Mouse (Mus musculus) ES-Bruce4 (cell line): Measurements from ENCODE around the gene Hoxd4. TPM values are rescaled to one million over a fixed set of nuclear protein-coding genes. Genes with fewer than 3 reads are reported as not detected.

Experiments
- H3K27ac ChIP-seq: 2 replicates; pipeline ENCODE4 v1.5.1; 2012; ENCODE audit warnings: low read length, inconsistent platforms; ENCODE audit not compliant: insufficient read depth
- H3K27me3 ChIP-seq: 2 replicates; pipeline ENCODE4 v1.6.1; 2012; ENCODE audit warnings: mild to moderate bottlenecking, low read length, inconsistent platforms; ENCODE audit not compliant: control insufficient read depth, poor library complexity, insufficient read depth, severe bottlenecking
- H3K36me3 ChIP-seq: 2 replicates; pipeline ENCODE4 v1.6.1; 2012; ENCODE audit warnings: inconsistent platforms, mild to moderate bottlenecking, low read length, moderate library complexity; ENCODE audit not compliant: control insufficient read depth, poor library complexity, insufficient read depth, severe bottlenecking
- H3K4me1 ChIP-seq: one replicate; pipeline ENCODE4 v1.8.1; 2011; ENCODE audit warnings: low read length; ENCODE audit not compliant: control insufficient read depth, insufficient read depth
- H3K4me3 ChIP-seq: 2 replicates; pipeline ENCODE4 v1.5.1; 2011; ENCODE audit warnings: low read depth, mild to moderate bottlenecking, low read length
- H3K9ac ChIP-seq: 2 replicates; pipeline ENCODE4 v1.6.1; 2012; ENCODE audit warnings: low read depth, mild to moderate bottlenecking, inconsistent platforms; ENCODE audit not compliant: poor library complexity, severe bottlenecking
- H3K9me3 ChIP-seq: replicated peaks from 2 replicates; pipeline ENCODE4 v1.6.1; 2012; ENCODE audit warnings: mild to moderate bottlenecking, low read length, inconsistent platforms; ENCODE audit not compliant: control insufficient read depth, poor library complexity, insufficient read depth, severe bottlenecking
- CTCF ChIP-seq: IDR thresholded peaks from one replicate; pipeline ENCODE4 v1.8.1; 2011; ENCODE audit warnings: low read depth, low read length
- EP300 ChIP-seq: IDR thresholded peaks from 2 replicates; pipeline ENCODE4 v1.6.1; 2011; ENCODE audit warnings: low read depth, low read length; ENCODE audit not compliant: insufficient read depth
- POLR2A ChIP-seq: IDR thresholded peaks from one replicate; pipeline ENCODE4 v1.8.1; 2011; ENCODE audit warnings: low read length; ENCODE audit not compliant: insufficient read depth
- polyA plus RNA-seq: library from polyadenylated mRNA; stranded (reverse); fragments of >200 nt; gene quantifications from 2 replicates; pipeline ENCODE4 v1.2.4, GENCODE M21; 2011; ENCODE audit warnings: low read depth; ENCODE audit not compliant: missing spikeins, insufficient read depth, insufficient read length

Hoxd4 gene
- polyA plus RNA-seq, 1 experiment: 0.40 TPM

- TF ChIP-seq POLR2A (no peak), CTCF (peak; percentile 21)
- Histone ChIP-seq H3K36me3 (no peaks in the 10 kb centered on the region), H3K27ac (no peak overlapping the region), H3K4me3 (no peak overlapping the region), H3K27me3 (peaks cover 57% of the 10 kb centered on the region), H3K4me1 (no peaks in the 10 kb centered on the region), H3K9me3 (no peaks in the 10 kb centered on the region), H3K9ac (no peak overlapping the region)
Measured at GRCm38 (mm10) chr2:74686301-74686987, 25.3 kb upstream of the Hoxd4 start.

GRCm38 (mm10) chr2:74686988-74687697 lies 24.6 kb upstream of the Hoxd4 start:
- Histone ChIP-seq H3K4me1 (no peaks in the 10 kb centered on the region), H3K27me3 (peaks cover 58% of the 10 kb centered on the region), H3K9ac (no peak overlapping the region), H3K9me3 (no peaks in the 10 kb centered on the region), H3K4me3 (no peak overlapping the region), H3K27ac (no peak overlapping the region), H3K36me3 (no peaks in the 10 kb centered on the region)
- TF ChIP-seq CTCF (no peak), EP300 (no peak), POLR2A (no peak)

DNA sequence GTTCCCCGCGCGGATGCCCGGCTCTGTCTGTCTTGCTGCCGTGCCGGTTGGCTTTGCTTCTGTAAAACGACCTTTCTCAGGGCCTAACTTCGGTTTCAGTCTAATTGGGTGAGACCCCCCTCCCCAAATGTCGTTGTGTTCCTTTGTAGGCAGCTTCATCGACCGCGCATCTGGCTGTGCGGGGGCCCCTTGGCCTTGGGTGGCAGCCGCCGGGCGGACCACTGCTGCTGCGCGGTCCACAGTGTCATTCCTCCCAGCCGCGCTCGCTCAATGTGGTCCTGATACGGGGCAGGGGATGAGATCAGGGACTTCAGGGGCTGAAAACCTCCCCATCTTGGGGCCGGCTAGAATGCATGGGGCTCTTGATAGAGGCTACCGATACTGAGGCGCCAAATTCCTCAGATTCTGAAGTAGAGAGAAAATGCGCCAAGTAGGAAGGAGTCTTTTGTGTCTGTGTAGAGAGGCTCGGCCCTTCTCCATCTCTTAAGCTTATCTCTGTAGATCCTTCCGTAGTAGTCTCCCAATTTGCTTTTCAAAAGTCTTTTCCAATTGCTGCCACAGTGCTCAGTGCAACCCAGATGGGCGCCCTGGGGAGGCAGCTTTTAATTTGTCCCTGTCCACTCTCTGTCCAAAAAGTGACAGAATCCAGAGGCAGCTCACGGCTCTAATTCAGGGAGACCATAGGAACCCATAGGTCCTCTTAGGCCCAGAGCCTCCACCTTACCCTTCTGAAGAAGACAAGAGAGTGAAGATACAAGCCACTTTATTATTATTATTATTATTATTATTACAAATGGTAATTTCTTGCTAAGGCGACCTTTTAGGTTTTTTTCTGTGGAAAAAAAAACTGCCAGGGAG lies 23.8 kb upstream of the Hoxd4 start:
- Histone ChIP-seq H3K9ac (no peak overlapping the region), H3K9me3 (no peaks in the 10 kb centered on the region), H3K27ac (no peak overlapping the region), H3K4me1 (no peaks in the 10 kb centered on the region), H3K36me3 (no peaks in the 10 kb centered on the region), H3K27me3 (peaks cover 60% of the 10 kb centered on the region), H3K4me3 (0 out of 2 replicates have a peak overlapping the region, but pooled peaks have one; percentile 23)
- TF ChIP-seq EP300: no peak
- TF ChIP-seq CTCF: no peak
- TF ChIP-seq POLR2A: no peak

GRCm38 (mm10) chr2:74688795-74689573 lies 22.7 kb upstream of the Hoxd4 start:
- H3K9me3 ChIP-seq: no peaks in the 10 kb centered on the region
- H3K9ac ChIP-seq: no peak overlapping the region
- no peak overlapping the region for H3K4me3 ChIP-seq
- H3K27me3 ChIP-seq: peaks cover 62% of the 10 kb centered on the region
- no peaks in the 10 kb centered on the region for H3K36me3 ChIP-seq
- H3K4me1 ChIP-seq: no peaks in the 10 kb centered on the region
- TF ChIP-seq CTCF (no peak), POLR2A (no peak), EP300 (no peak)
- H3K27ac ChIP-seq: no peak overlapping the region

DNA sequence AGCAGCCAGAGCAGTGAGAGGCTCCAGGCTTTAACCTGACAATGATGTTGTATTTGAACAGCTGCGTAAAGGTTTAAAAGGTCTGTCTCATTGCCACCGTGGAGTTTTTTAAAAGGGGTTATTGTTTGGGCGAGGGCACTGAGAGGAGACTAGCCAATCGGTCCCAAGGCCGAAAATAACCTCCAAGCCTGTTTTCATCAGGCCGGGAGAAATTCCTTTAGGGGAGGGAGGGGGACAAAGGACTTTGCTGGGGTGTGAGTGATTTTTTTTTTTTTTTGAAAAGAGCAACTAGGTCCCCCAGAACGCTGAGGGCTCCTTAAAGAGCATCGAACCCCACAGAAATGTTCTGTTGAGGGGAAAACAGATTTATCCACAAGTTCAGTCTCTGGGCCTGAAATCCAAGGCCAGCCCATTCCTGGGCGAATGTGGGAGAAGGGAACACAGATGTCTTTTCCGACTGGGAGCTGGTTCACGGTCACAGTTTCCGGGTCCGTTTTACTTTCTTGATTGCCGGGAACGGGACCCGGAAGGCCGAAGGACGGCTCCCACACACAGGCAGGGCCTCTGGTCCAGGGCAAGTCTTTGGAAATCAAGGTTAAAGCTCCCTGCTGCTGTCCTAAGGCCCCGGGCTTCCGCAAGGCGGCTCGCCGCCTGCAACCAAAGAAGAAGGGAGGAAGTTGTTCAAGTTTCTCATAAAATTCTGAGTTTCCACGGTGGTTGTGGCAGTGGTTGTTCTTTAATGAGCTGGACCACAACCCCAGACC lies 22.0 kb upstream of the Hoxd4 start:
- no peak for TF ChIP-seq EP300
- no peak for TF ChIP-seq CTCF
- TF ChIP-seq POLR2A: no peak
- Histone ChIP-seq H3K9ac (no peak overlapping the region), H3K36me3 (no peaks in the 10 kb centered on the region), H3K9me3 (no peaks in the 10 kb centered on the region), H3K4me3 (no peak overlapping the region), H3K27me3 (peaks cover 57% of the 10 kb centered on the region), H3K4me1 (no peaks in the 10 kb centered on the region), H3K27ac (no peak overlapping the region)
